Mouse (Mus musculus): ENCODE data around the gene Tbc1d25.

DNA sequence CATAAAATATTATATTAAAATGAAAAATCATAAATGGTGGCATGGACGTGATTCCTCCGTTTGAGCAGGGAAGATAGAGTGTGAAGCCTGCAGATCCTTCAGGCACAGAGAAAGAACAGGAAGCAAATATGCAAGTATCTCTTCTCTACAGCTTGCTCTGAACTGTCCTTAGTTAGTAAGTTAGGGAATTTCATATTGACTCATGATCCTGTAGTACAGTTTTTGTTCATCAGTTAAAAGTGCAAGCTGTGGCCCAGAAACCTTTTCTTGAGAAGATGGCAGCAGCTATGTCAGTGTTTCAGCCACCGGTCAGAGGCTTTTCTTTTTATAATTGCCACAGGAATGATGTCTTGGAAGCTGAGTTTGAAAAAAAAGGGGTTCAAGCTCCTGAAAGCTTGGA is 71.0 kb downstream of the Tbc1d25 start:
- TF ChIP-seq CTCF (IDR thresholded peaks at IDR 0.05; ENCODE audit: extremely low read depth, insufficient read depth, insufficient read length, insufficient replicate concordance) (no peak), POLR2A (IDR thresholded peaks at IDR 0.05; ENCODE audit: low read depth, low read length) (no peak)

All from spleen, adult 2 months (tissue).